Mouse (Mus musculus): ENCODE results near the gene Olfr1506.
"Not testable (repeated sequence)": the region's sequence is repeated elsewhere in the genome, so short reads cannot be mapped to it uniquely, and the experiment has no call there.

Olfr1506 gene

GRCm38 (mm10) chr2:90224393-90224792 lies at the start of gene Olfr1506:
TSS of gene Olfr1506 (minus strand) at chr2:90224493.
- DNase-seq (ENCODE audit: extremely low read depth, low read depth) = not testable (repeated sequence)

- no peak for DNase-seq (ENCODE audit: extremely low read depth, low read depth)
These were observed 46.6 kb upstream of the Olfr1506 start, which contains the start of gene Olfr1271 for GRCm38 (mm10) chr2:90270932-90271331. TSS of gene Olfr1271 (minus strand) at chr2:90271032.

GRCm38 (mm10) chr2:90257492-90257891 lies 33.2 kb upstream of the Olfr1506 start, which contains the start of gene Olfr142:
TSS of gene Olfr142 (minus strand) at chr2:90257592.
- DNase-seq (ENCODE audit: extremely low read depth, low read depth) = no peak

GRCm38 (mm10) chr2:90199606-90200005 lies 24.7 kb downstream of the Olfr1506 start:
- DNase-seq (ENCODE audit: extremely low read depth, low read depth) = not testable (repeated sequence)

GRCm38 (mm10) chr2:90195285-90195684 lies 29.0 kb downstream of the Olfr1506 start:
- not testable (repeated sequence) for DNase-seq (ENCODE audit: extremely low read depth, low read depth)

GRCm38 (mm10) chr2:90194750-90195149 lies 29.5 kb downstream of the Olfr1506 start:
- DNase-seq (ENCODE audit: extremely low read depth, low read depth) = not testable (repeated sequence)

GRCm38 (mm10) chr2:90187082-90187481 lies 37.2 kb downstream of the Olfr1506 start:
- DNase-seq (ENCODE audit: extremely low read depth, low read depth) = not testable (repeated sequence)

GRCm38 (mm10) chr2:90186082-90186481 lies 38.2 kb downstream of the Olfr1506 start:
- not testable (repeated sequence) for DNase-seq (ENCODE audit: extremely low read depth, low read depth)
